Mouse (Mus musculus) neutrophil, adult 5-6 weeks (primary cell): ENCODE measurements around the gene Anxa11. TPM values are rescaled to one million over a fixed set of nuclear protein-coding genes. Genes with fewer than 3 reads are reported as not detected.
"Not testable (repeated sequence)": the region's sequence is repeated elsewhere in the genome, so short reads cannot be mapped to it uniquely, and the experiment has no call there.

Experiments used
- ATAC-seq: fragments of 151-379, 151-347 bp; 2 replicates; pipeline ENCODE4 v1.8.0; 2017; ENCODE audit warnings: mild to moderate bottlenecking, moderate TSS enrichment; ENCODE audit not compliant: insufficient number of reproducible peaks, poor library complexity, low FRiP score, severe bottlenecking; ENCODE audit errors: extremely low read depth
- total RNA-seq: library from RNA; stranded (forward); fragments of 200-1000 nt; gene quantifications from 2 replicates; pipeline ENCODE4 v1.2.3, GENCODE M21; 2017

The Anxa11 gene
- total RNA-seq, 1 experiment from 2014 or later, result 43.6 TPM

GRCm38 (mm10) chr14:25861771-25862530 is 20.0 kb downstream of the Anxa11 start:
- ATAC-seq, result peak; percentile 69

GRCm38 (mm10) chr14:25863721-25864120 is 21.8 kb downstream of the Anxa11 start:
- no peak for ATAC-seq

GRCm38 (mm10) chr14:25865251-25865650 is 23.3 kb downstream of the Anxa11 start:
- no peak for ATAC-seq

DNA sequence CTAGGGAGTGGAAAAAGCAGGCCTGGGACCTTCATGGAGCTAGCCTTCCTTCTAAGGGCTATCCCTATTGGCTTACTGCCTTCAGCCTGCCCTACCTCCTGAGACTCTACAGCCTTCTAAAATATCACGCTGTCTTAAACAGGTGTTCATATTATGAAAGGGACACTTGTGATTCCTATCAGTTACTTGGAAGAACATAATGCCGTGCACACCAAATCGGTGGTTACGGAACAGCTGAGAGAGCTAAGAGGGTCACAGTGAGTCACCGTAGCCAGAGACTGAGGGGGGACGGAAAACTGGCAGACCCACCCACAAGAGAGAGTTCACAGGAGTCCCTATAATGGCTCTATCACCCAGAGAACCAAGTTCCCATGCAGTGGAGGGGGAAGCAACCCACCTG is 24.4 kb downstream of the Anxa11 start:
- no peak for ATAC-seq

- no peak for ATAC-seq
Measured at GRCm38 (mm10) chr14:25866832-25867231, 24.9 kb downstream of the Anxa11 start.

- ATAC-seq, result no peak
Measured at GRCm38 (mm10) chr14:25867834-25868233, 25.9 kb downstream of the Anxa11 start.

DNA sequence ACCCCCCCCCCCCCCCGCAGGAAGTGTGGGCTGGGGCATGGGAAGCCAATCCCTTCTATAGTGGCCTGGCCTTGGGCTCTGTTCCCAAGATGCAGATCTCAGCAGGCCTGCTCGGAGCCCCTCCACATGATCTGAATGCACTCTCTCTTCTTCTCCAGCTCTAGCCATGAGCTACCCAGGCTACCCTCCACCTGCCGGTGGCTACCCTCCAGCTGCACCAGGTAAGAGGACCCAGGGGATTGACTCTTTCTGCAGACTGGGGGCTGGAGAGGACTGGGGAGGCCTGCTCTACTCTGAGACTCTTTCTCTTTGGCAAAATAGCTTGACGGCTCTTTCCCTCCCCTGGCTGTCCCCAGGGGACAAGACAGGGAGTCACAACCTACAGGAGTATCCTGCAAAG is 26.8 kb downstream of the Anxa11 start:
- no peak for ATAC-seq

DNA sequence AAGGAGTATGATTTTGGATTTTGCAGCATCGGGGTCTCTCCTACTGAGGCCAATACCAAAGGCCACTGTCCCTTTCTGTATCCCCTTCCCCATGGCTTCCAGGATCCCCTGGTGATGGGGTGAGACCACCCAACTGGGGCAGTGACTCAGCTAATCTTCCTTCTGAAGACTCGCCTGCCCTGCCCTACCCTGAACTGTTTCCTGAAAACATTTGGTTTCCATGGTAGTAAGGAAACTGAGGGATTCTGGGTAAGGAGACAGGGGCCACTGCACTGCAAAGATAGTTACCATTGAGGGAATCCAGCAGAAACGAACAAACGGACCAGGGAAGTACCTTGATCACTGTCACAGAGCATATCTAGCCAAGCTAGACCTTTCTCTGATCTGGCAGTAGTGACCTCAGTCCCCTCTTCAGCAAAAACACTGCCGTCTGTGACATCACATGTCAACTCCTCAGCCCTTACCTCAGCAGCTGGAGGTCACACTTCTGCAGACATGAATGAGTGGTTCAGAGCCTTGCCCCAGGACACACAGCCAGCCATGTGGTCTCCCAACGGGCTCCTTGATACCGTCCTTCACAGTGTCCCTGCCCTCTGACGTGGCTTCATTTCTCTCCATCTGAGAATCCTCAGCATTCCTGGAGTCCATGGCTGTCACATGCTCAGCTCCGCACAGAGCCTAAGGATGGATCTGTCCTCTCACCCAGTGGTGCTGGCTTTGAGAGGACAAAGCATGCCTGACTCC is 27.4 kb downstream of the Anxa11 start:
- no peak for ATAC-seq

GRCm38 (mm10) chr14:25872461-25873415 is 30.8 kb downstream of the Anxa11 start:
- no peak for ATAC-seq

DNA sequence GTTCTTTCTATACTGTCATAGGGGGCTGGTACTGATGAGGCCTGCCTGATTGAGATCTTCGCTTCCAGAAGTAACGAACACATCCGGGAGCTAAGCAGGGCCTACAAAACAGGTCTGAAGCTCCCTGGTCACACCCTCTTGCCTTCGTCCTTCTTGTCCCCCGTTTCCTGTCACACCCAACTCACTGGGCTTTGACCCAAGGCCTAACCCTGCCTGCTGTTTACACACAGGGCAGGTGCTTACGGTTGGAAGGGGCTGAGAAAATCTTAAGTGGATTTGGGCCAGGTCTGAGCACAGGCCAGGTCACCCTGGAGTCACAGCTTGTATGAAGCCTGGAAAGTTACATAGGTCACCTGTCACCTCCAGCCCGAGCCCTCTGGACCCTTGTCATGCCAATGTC is 34.7 kb downstream of the Anxa11 start:
- ATAC-seq, result not testable (repeated sequence)

GRCm38 (mm10) chr14:25881769-25882168 is 39.8 kb downstream of the Anxa11 start:
- not testable (repeated sequence) for ATAC-seq

DNA sequence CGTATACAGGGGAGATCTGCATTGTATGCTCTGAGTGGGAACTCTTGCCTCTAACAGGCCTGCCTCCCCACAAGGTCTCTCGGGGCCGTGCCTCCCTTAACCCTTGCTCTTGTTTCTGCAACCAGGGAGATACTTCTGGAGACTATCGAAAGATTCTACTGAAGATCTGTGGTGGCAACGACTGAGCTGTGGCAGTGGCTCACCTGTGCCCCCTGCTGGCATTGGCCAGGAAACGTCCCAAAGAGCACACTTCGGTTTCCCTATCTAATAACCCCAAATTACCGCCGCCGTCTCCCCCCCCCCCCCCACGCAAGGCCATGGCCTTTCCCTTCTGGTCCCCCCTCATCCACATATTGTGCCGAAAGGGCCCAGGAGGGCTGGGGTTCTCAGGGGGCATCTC is 43.9 kb downstream of the Anxa11 start:
- ATAC-seq, result not testable (repeated sequence)

- ATAC-seq, result not testable (repeated sequence)
Measured at GRCm38 (mm10) chr14:25894566-25894965, 52.6 kb downstream of the Anxa11 start.

- not testable (repeated sequence) for ATAC-seq
Measured at GRCm38 (mm10) chr14:25895686-25896085, 53.7 kb downstream of the Anxa11 start.

- not testable (repeated sequence) for ATAC-seq
Measured at GRCm38 (mm10) chr14:25903000-25903399, 61.0 kb downstream of the Anxa11 start, which contains the start of gene Plac9a. TSS of gene Plac9a (minus strand) at chr14:25903100.

DNA sequence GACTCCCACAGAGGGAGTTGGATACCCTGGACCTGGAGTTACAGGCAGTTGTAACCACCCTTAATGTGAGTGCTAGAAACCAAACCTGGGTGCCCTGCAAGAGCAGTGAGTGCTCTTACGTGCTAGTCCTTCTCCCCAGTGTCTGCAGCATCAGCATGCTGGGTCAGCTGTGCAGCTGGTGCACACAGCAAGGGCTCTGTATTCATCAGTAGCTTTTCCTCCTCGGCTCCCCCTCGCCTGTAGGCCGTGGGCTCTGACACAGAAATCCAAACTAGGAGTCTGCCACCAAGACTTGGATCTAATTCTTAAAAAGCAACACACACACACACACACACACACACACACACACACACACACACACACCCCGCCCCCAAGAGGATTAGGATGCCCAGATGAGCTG is 63.3 kb downstream of the Anxa11 start:
- ATAC-seq, result not testable (repeated sequence)

DNA sequence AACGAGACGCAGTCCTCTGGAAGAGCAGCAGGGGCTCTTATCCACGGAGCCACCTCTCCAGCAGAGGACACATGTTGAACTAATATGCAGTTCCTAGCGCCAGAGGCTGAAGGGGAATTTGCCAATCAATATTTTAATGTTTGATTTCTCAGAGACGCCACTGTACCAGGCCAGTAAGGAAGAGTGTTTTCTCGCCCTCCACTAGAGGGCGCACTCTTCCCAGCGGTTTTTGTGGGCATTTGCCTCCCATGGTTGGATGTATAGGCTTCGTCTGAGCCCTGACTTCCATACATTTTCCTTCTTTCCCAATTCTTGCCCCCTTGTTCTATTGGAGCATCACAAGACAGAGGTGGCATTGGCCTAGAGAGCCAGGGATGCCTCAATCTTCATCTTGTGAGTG is 65.3 kb downstream of the Anxa11 start:
- ATAC-seq, result peak; percentile 35; the same call in 1 of the 2 replicates

GRCm38 (mm10) chr14:25908976-25909375 is 67.0 kb downstream of the Anxa11 start:
- ATAC-seq, result not testable (repeated sequence)
